Mouse (Mus musculus) MEL (cell line): ENCODE data around the gene Tmigd1.

Source experiments
- CHD2 ChIP-seq: IDR thresholded peaks from 2 replicates; pipeline ENCODE4 v1.6.1; 2011; ENCODE audit warnings: low read length, improper control_type of control experiment
- CTCF ChIP-seq, 3 experiments: IDR thresholded peaks in 2 of 3; conservative IDR thresholded peaks in 1 of 3; 2 replicates each; pipeline ENCODE4 v1.5.1; 2011 to 2012; ENCODE audit warnings: low read length in 3 of 3, low read depth in 2 of 3, mild to moderate bottlenecking in 2 of 3, improper control_type of control experiment in 1 of 3, inconsistent platforms in 1 of 3, mixed read lengths in 1 of 3, moderate library complexity in 1 of 3; ENCODE audit not compliant: control insufficient read depth in 1 of 3, insufficient read depth in 1 of 3, poor library complexity in 1 of 3, severe bottlenecking in 1 of 3
- EP300 ChIP-seq, 2 experiments: IDR thresholded peaks; 2 replicates each; pipeline ENCODE4 v1.6.1; 2011; ENCODE audit warnings: improper control_type of control experiment in 2 of 2, low read length in 2 of 2, low read depth in 1 of 2, mild to moderate bottlenecking in 1 of 2
- GATA1 ChIP-seq: IDR thresholded peaks from 2 replicates; pipeline ENCODE4 v1.6.1; 2011; ENCODE audit warnings: low read depth, low read length, improper control_type of control experiment
- POLR2A ChIP-seq, 2 experiments: IDR thresholded peaks; 2 replicates each; pipeline ENCODE4 v1.6.1; 2011 to 2012; ENCODE audit warnings: low read length in 2 of 2, mild to moderate bottlenecking in 2 of 2, control low read depth in 1 of 2, improper control_type of control experiment in 1 of 2, low read depth in 1 of 2, moderate library complexity in 1 of 2; ENCODE audit not compliant: control insufficient read depth in 1 of 2, insufficient read depth in 1 of 2, poor library complexity in 1 of 2
- POLR2AphosphoS5 ChIP-seq: IDR thresholded peaks from 2 replicates; pipeline ENCODE4 v1.6.1; 2012; ENCODE audit warnings: low read depth, borderline replicate concordance, mild to moderate bottlenecking, inconsistent platforms, low read length, moderate library complexity, mixed read lengths
- USF2 ChIP-seq, 2 experiments: IDR thresholded peaks; 2 replicates each; pipeline ENCODE4 v1.6.1; 2011 to 2012; ENCODE audit warnings: improper control_type of control experiment in 2 of 2, low read length in 2 of 2, borderline replicate concordance in 1 of 2, inconsistent platforms in 1 of 2, low read depth in 1 of 2, mild to moderate bottlenecking in 1 of 2; ENCODE audit not compliant: insufficient read depth in 1 of 2

- TF ChIP-seq POLR2A (IDR thresholded peaks at IDR 0.05; ENCODE audit: control insufficient read depth in 1 of 2, insufficient read depth in 1 of 2, low read depth in 1 of 2, low read length in 2 of 2, poor library complexity in 1 of 2) (no peak), GATA1 (no peak), USF2 (IDR thresholded peaks at IDR 0.05; ENCODE audit: borderline replicate concordance in 1 of 2, insufficient read depth in 1 of 2, low read depth in 1 of 2, low read length in 2 of 2) (no peak), CTCF (IDR thresholded peaks at IDR 0.05 in 2 of 3, conservative IDR thresholded peaks at IDR 0.05 in 1 of 3; ENCODE audit: control insufficient read depth in 1 of 3, insufficient read depth in 1 of 3, low read depth in 2 of 3, low read length in 3 of 3, poor library complexity in 1 of 3, severe bottlenecking in 1 of 3) (peak in 2 of 3 experiments; percentile 49 to 57; a peak in 4 of 6 replicates), POLR2AphosphoS5 (no peak), EP300 (IDR thresholded peaks at IDR 0.05; ENCODE audit: low read depth in 1 of 2, low read length in 2 of 2) (no peak), CHD2 (no peak)
Observed at GRCm38 (mm10) chr11:76933209-76933608, 31.2 kb downstream of the Tmigd1 start.
